Mouse (Mus musculus) hindbrain, embryonic 13.5 days (tissue): ENCODE results near the gene Phospho1. TPM values are rescaled to one million over a fixed set of nuclear protein-coding genes. Genes with fewer than 3 reads are reported as not detected.

ENCODE experiments used
- polyA plus RNA-seq: library from polyadenylated mRNA; unstranded; fragments of >200 nt; fragmentation: Nextera tagmentation; extraction: Ambion mirVana; gene quantifications from 2 replicates; pipeline ENCODE4 v1.2.1, GENCODE M21; 2015

The Phospho1 gene
- polyA plus RNA-seq, 1 experiment from 2014 or later, result not detected

Other genes starting within 250 kb of the Phospho1 start
- 41.4 and 45.5 TPM in 2 replicates for gene Ngfr, start 236.8 kb upstream of the Phospho1 start, polyA plus RNA-seq
- 175 and 186 TPM in 2 replicates for gene Phb, start 157.5 kb upstream of the Phospho1 start, polyA plus RNA-seq
- gene Zfp652, start 111.8 kb upstream of the Phospho1 start, polyA plus RNA-seq, result 31.0 and 32.8 TPM in 2 replicates
- gene B130006D01Rik, start 100.9 kb upstream of the Phospho1 start, polyA plus RNA-seq, result 1.6 and 1.8 TPM in 2 replicates
- gene Gngt2, start 12.7 kb downstream of the Phospho1 start, polyA plus RNA-seq, result 4.1 and 4.8 TPM in 2 replicates
- gene Abi3, start 18.0 kb downstream of the Phospho1 start, polyA plus RNA-seq, result 2.1 and 2.4 TPM in 2 replicates
- not detected in 2 replicates for gene B4galnt2, start 90.4 kb downstream of the Phospho1 start, polyA plus RNA-seq
- gene Igf2bp1, start 181.4 kb downstream of the Phospho1 start, polyA plus RNA-seq, result 22.8 and 23.1 TPM in 2 replicates
- gene Gip, start 200.0 kb downstream of the Phospho1 start, polyA plus RNA-seq, result not detected in 2 replicates
- 138 and 141 TPM in 2 replicates for gene Snf8, start 210.4 kb downstream of the Phospho1 start, polyA plus RNA-seq
- gene Ube2z, start 240.9 kb downstream of the Phospho1 start, polyA plus RNA-seq, result 31.0 and 31.7 TPM in 2 replicates